Mouse (Mus musculus) 3T3-L1 (cell line): ENCODE measurements at regions not wholly inside any gene's neighbourhood (a gene's known extent, or its start where the extent isn't known, plus 50 kb on each side); places are given as distances from the start of the nearest gene placed in this dataset.

Experiments used
- DNase-seq: peaks from one replicate; pipeline ENCODE4 v3.0.0-alpha.2; 2015; ENCODE audit warnings: low read depth, low spot score

DNA sequence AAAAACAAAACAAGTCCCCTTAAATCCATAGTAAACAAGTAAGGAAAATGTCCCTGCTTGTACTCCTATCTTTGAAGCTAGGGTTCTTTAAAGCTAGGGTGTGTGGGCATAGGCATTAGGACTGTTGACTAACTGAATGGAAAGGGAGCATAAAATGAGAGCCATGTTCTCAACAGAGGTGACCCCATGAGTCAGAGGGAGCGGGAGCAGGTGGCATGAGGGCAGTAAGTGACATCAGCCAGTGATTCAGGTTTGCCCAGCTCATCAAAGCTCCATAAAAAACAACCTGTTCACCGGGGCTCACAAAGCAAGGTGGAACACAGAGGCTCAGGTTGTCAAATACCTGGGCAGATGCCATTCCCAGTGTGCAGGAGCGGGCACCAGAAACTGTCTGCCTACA is 104.6 kb upstream of the 1700056E22Rik start:
- DNase-seq: no peak

DNA sequence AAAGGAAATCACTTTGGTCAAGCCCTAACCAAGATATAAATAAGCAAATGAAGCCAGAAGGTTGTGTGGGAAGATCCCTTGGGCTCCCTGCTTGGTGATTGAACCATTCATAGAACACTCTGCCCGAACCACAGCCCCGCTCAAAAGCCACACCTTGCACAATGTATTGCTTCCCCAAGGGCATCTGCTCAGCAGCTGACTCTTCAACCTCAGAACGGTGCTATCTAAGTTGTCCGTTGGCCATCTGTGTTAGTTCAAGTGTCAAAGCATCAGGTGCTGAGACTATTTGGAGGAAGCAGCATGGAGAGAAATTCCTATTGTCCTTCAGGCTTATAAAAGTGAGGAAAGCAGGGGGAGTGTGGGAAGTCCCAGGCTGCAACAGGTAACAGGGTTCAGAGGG is 96.8 kb upstream of the 1700056E22Rik start:
- no peak for DNase-seq

DNA sequence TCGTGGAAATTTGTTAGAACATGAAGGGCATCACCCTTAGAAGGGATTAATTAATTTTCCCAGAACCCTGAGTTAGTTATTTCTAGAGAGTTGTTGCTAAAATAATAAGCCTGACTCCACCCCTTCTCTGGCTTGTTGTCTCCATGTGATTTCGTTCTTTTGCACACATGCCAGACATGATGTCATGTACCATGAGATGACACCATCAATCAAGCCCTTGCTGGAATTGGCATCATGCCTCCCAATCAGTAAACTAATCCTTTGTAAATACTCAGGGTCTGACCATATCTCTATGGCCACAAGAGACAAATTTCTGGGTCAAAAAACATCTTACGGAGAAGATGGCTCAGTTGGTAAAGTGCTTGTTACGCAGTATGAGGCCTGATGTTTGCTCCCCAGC is 93.2 kb upstream of the 1700056E22Rik start:
- DNase-seq: peak; percentile 17

- DNase-seq: no peak
Measured at GRCm38 (mm10) chr1:184126909-184127308, 92.8 kb upstream of the 1700056E22Rik start.
